Mouse (Mus musculus) stomach, postnatal 0 days (tissue): ENCODE measurements around the gene Minos1.

Experiments
- CTCF ChIP-seq: IDR thresholded peaks from 2 replicates; pipeline ENCODE4 v1.5.1; 2016; ENCODE audit warnings: antibody characterized with exemption, low read depth, mild to moderate bottlenecking, moderate library complexity
- EP300 ChIP-seq: optimal IDR thresholded peaks from 2 replicates; pipeline ENCODE3; 2016; ENCODE audit warnings: antibody characterized with exemption

DNA sequence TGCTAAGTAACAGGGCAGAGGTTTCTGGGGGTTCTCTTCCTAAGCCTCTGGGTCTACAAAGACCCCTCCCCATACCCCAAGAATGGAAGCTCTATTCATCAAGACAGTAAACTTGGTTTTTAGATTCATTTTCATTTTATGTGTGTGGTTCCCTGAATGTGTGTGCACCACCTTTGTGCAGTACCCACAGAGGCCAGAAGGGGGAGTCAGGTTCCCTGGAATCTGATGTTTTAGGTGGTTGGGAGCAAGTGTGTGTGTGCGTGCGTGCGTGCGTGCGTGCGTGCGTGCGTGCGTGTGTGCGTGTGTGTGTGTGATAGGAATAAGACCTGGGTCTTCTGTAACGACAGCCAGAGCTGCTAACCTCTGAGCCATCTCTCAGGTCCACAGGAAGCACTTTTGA, 14.2 kb upstream of the Minos1 start:
- peak; percentile 67 for TF ChIP-seq CTCF
- no peak for TF ChIP-seq EP300
